Comparison of ENCODE assay signal across 10 mouse cellular contexts in the genomic region with DNA sequence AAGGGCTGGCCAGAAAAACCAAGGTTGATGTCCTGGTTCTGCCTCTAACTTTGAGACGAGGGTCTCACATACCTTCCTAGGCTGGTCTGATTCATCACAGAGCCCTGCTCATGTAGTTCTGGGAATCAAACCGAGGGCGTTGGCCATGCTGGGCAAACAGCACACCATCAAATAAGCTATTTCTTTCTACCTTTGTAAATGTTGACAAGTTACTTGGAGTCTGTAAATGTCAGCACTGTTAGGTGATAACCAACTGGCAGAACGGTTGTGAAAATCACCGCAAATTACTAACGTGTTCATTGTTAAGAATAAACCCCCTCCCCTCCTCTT. TPM values are rescaled to one million over a fixed set of nuclear protein-coding genes. Genes with fewer than 3 reads are reported as not detected.
DNase-seq lines count a peak whose midpoint lies in the region; ATAC-seq and TF ChIP-seq lines count a peak whose summit lies in the region.
"Had no signal": no experiment of that assay in that cellular context is flagged by ENCODE, and none has a peak within 500 bp of the region (broad histone marks: within the 10 kb centered on the region; RNA-seq: fewer than 3 reads in every experiment).

No protein-coding gene starts in this region.

- no peaks in the 10 kb centered on the region for H3K9me3 ChIP-seq in heart, embryonic 15.5 days (replicated peaks)
- no peaks in the 10 kb centered on the region for H3K9me3 ChIP-seq in embryonic facial prominence, embryonic 11.5 days (replicated peaks; ENCODE audit: control insufficient read depth, low read length)
- no peaks in the 10 kb centered on the region for H3K9me3 ChIP-seq in hindbrain, embryonic 15.5 days

- no peak overlapping the region for H3K27ac ChIP-seq in heart, embryonic 15.5 days
- no peak overlapping the region for H3K27ac ChIP-seq in embryonic facial prominence, embryonic 11.5 days (replicated peaks; ENCODE audit: low read depth, low read length)
- H3K27ac ChIP-seq in hindbrain, embryonic 15.5 days (replicated peaks) = no peak overlapping the region

- no peaks in the 10 kb centered on the region for H3K27me3 ChIP-seq in heart, embryonic 15.5 days
- no peaks in the 10 kb centered on the region for H3K27me3 ChIP-seq in embryonic facial prominence, embryonic 11.5 days (ENCODE audit: control insufficient read depth, insufficient read depth, low read length)
- H3K27me3 ChIP-seq in hindbrain, embryonic 15.5 days = no peaks in the 10 kb centered on the region
- H3K27me3 ChIP-seq in myocyte (ENCODE audit: control insufficient read depth, insufficient read depth, insufficient read length) = no peaks in the 10 kb centered on the region

- H3K36me3 ChIP-seq in heart, embryonic 15.5 days = no peaks in the 10 kb centered on the region
- no peaks in the 10 kb centered on the region for H3K36me3 ChIP-seq in embryonic facial prominence, embryonic 11.5 days (replicated peaks; ENCODE audit: control insufficient read depth, insufficient read depth, low read depth, low read length)
- no peaks in the 10 kb centered on the region for H3K36me3 ChIP-seq in hindbrain, embryonic 15.5 days
- no peaks in the 10 kb centered on the region for H3K36me3 ChIP-seq in myocyte (ENCODE audit: control insufficient read depth, insufficient read depth)

- H3K9ac ChIP-seq in heart, embryonic 15.5 days = no peak overlapping the region
- 0 out of 2 replicates have a peak overlapping the region, but pooled peaks have one; percentile 3 for H3K9ac ChIP-seq in embryonic facial prominence, embryonic 11.5 days (replicated peaks; ENCODE audit: low read length)
- no peak overlapping the region for H3K9ac ChIP-seq in hindbrain, embryonic 15.5 days

- DNase-seq in heart, postnatal 25 days (ENCODE audit: low spot score) = no peak
- no peak for DNase-seq in embryonic facial prominence, embryonic 11.5 days (ENCODE audit: low spot score)
- no peak for DNase-seq in spleen, postnatal 14 days (ENCODE audit: low spot score in 2 of 2)
- DNase-seq in spleen, postnatal 10 days (ENCODE audit: low spot score in 2 of 2) = no peak
- DNase-seq: lung, adult 18-20 months had no signal

- TF ChIP-seq POLR2A in myocyte (IDR thresholded peaks at IDR 0.05; ENCODE audit: insufficient read length, low read depth) = no peak

- 21% methylated on average over 6 of the region's 6 CpGs for WGBS in heart, embryonic 15.5 days
- 24% methylated on average over 6 of the region's 6 CpGs for WGBS in embryonic facial prominence, embryonic 11.5 days
- 29% methylated on average over 6 of the region's 6 CpGs for WGBS in hindbrain, embryonic 15.5 days

- H3ac ChIP-seq in myocyte (ENCODE audit: control insufficient read depth, insufficient read length) = no peak overlapping the region

- ATAC-seq in heart, embryonic 15.5 days (replicated peaks; ENCODE audit: insufficient number of reproducible peaks, insufficient read depth, low FRiP score, low read depth) = no peak
- no peak for ATAC-seq in embryonic facial prominence, embryonic 11.5 days (replicated peaks; ENCODE audit: insufficient number of reproducible peaks, low FRiP score, low TSS enrichment, low read depth)
- no peak for ATAC-seq in hindbrain, embryonic 15.5 days (ENCODE audit: low FRiP score, low read depth)
- ATAC-seq: CD4-positive, CD25-positive, alpha-beta regulatory T cell, adult 4 months; intestine, embryonic 16.5 days had no signal

- H3K79me2 ChIP-seq in myocyte (ENCODE audit: control insufficient read depth, insufficient read depth) = no peaks in the 10 kb centered on the region

- H3K4me3 ChIP-seq in heart, embryonic 15.5 days = no peak overlapping the region
- no peak overlapping the region for H3K4me3 ChIP-seq in embryonic facial prominence, embryonic 11.5 days (ENCODE audit: low read depth, low read length)
- no peak overlapping the region for H3K4me3 ChIP-seq in hindbrain, embryonic 15.5 days
- H3K4me3 ChIP-seq in myocyte = no peak overlapping the region

- intact Hi-C loops in heart, postnatal 25 days (cut with DNase I) = no loop called here

- H3K4me1 ChIP-seq in heart, embryonic 15.5 days (replicated peaks) = peaks cover 18% of the 10 kb centered on the region
- H3K4me1 ChIP-seq in embryonic facial prominence, embryonic 11.5 days (ENCODE audit: control insufficient read depth, insufficient read depth, low read length) = no peaks in the 10 kb centered on the region
- peaks cover 12% of the 10 kb centered on the region for H3K4me1 ChIP-seq in hindbrain, embryonic 15.5 days (replicated peaks)

- peak overlapping the region; percentile 1; the same call in 1 of the 2 replicates for H3K4me2 ChIP-seq in heart, embryonic 15.5 days
- H3K4me2 ChIP-seq in embryonic facial prominence, embryonic 11.5 days (ENCODE audit: low read depth, low read length) = no peak overlapping the region
- H3K4me2 ChIP-seq in hindbrain, embryonic 15.5 days = peak overlapping the region; percentile 7; the same call in 1 of the 2 replicates
- H3K4me2 ChIP-seq in myocyte (ENCODE audit: low read depth) = peak overlapping the region; percentile 78

TF ChIP-seq in myocyte, 11 proteins besides CTCF, POLR2A, EP300 and RAD21:
- TF ChIP-seq USF1 (IDR thresholded peaks at IDR 0.05; ENCODE audit: low read depth) (no peak), POLR2AphosphoS2 (IDR thresholded peaks at IDR 0.05; ENCODE audit: insufficient read length, low read depth) (no peak), MAX (IDR thresholded peaks at IDR 0.05; ENCODE audit: low read depth) (no peak), MYOG (IDR thresholded peaks at IDR 0.05; ENCODE audit: control insufficient read depth in 1 of 3, insufficient read depth in 1 of 3, insufficient read length in 2 of 3, low read depth in 2 of 3) (no peak), REST (IDR thresholded peaks at IDR 0.05; ENCODE audit: insufficient read depth, insufficient read length) (no peak), E2F4 (IDR thresholded peaks at IDR 0.05; ENCODE audit: insufficient read depth) (no peak), TCF3 (IDR thresholded peaks at IDR 0.05; ENCODE audit: insufficient read length, low read depth) (no peak)
TF ChIP-seq in myocyte: peak in this region for 0.

RNA-seq across cellular contexts. Expression of a gene that starts 5.1 kb away (rescaled TPM):
- polyA plus RNA-seq in heart, embryonic 15.5 days (2015; fragmentation: Nextera tagmentation; extraction: Ambion mirVana) = 42.3 and 57.7 TPM in 2 replicates
- total RNA-seq in heart, postnatal 25 days (2021) = 10 to 100 TPM; 54.7 to 59.7 TPM
- 108 and 120 TPM in 2 replicates for polyA plus RNA-seq in embryonic facial prominence, embryonic 11.5 days (2014; fragmentation: Nextera tagmentation; extraction: Ambion mirVana)
- polyA plus RNA-seq in hindbrain, embryonic 15.5 days (2015; fragmentation: Nextera tagmentation; extraction: Ambion mirVana) = 52.5 and 53.2 TPM in 2 replicates
- polyA plus RNA-seq in myocyte (2012; fragmentation: generic; extraction: Trizol) = 66.7 TPM

RNA-seq across cellular contexts. Expression of a gene that starts 17.9 kb away (rescaled TPM):
- 77.2 and 81.9 TPM in 2 replicates for polyA plus RNA-seq in heart, embryonic 15.5 days (2015; fragmentation: Nextera tagmentation; extraction: Ambion mirVana)
- 10 to 100 TPM; 87.3 to 94.7 TPM for total RNA-seq in heart, postnatal 25 days (2021)
- 84.8 and 91.8 TPM in 2 replicates for polyA plus RNA-seq in embryonic facial prominence, embryonic 11.5 days (2014; fragmentation: Nextera tagmentation; extraction: Ambion mirVana)
- 68.3 and 69.8 TPM in 2 replicates for polyA plus RNA-seq in hindbrain, embryonic 15.5 days (2015; fragmentation: Nextera tagmentation; extraction: Ambion mirVana)
- polyA plus RNA-seq in myocyte (2012; fragmentation: generic; extraction: Trizol) = 57.2 TPM

RNA-seq across cellular contexts. Expression of a gene that starts 59.6 kb away (rescaled TPM):
- 25.3 and 35.4 TPM in 2 replicates for polyA plus RNA-seq in heart, embryonic 15.5 days (2015; fragmentation: Nextera tagmentation; extraction: Ambion mirVana)
- total RNA-seq in heart, postnatal 25 days (2021) = 10 to 100 TPM; 21.4 to 23.6 TPM
- 46.3 and 46.7 TPM in 2 replicates for polyA plus RNA-seq in embryonic facial prominence, embryonic 11.5 days (2014; fragmentation: Nextera tagmentation; extraction: Ambion mirVana)
- polyA plus RNA-seq in hindbrain, embryonic 15.5 days (2015; fragmentation: Nextera tagmentation; extraction: Ambion mirVana) = 34.9 and 39.7 TPM in 2 replicates
- polyA plus RNA-seq in myocyte (2012; fragmentation: generic; extraction: Trizol) = 17.6 TPM
